Mouse (Mus musculus): ENCODE results near the gene Thsd4.

- no peak for TF ChIP-seq FLI1 (IDR thresholded peaks at IDR 0.05; ENCODE audit: low read length)
- TF ChIP-seq GATA1 (IDR thresholded peaks at IDR 0.05; ENCODE audit: borderline replicate concordance, low read length): no peak
Observed at GRCm38 (mm10) chr9:59985900-59986572, 535.8 kb downstream of the Thsd4 start.
